Mouse (Mus musculus): ENCODE measurements at regions not wholly inside any gene's neighbourhood (a gene's known extent, or its start where the extent isn't known, plus 50 kb on each side); places are given as distances from the start of the nearest gene placed in this dataset.

DNA sequence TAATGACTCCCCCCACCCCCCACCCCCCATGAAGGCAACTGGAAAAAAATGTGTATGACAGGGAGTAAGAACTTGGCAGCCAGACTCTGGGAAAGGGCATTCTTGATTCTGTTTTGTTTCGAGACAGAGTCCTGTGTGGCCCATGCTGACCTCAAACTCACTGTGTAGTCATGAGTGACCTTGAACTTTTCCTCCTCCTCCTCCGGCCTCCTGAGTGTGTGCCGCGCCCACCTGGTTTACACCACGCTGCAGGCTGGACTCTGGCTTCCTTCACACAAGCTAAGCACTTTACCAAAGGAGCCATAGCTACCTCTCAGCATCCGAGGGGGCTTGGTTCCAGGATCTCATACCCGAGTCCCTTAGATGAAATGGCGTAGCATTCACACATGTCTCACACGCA is 95.9 kb upstream of the 1600014C23Rik start:
- Histone ChIP-seq H3K4me2 (replicated peaks) (no peak overlapping the region), H3K27ac (no peak overlapping the region), H3K4me1 (peaks cover 10% of the 10 kb centered on the region; the same call in 1 of the 2 replicates), H3K4me3 (no peak overlapping the region), H3K9ac (no peak overlapping the region), H3K9me3 (replicated peaks) (peaks cover 16% of the 10 kb centered on the region), H3K36me3 (no peaks in the 10 kb centered on the region), H3K27me3 (no peaks in the 10 kb centered on the region)
- 92% methylated on average over 9 of the region's 9 CpGs for WGBS
- no peak for ATAC-seq (ENCODE audit: low FRiP score)

DNA sequence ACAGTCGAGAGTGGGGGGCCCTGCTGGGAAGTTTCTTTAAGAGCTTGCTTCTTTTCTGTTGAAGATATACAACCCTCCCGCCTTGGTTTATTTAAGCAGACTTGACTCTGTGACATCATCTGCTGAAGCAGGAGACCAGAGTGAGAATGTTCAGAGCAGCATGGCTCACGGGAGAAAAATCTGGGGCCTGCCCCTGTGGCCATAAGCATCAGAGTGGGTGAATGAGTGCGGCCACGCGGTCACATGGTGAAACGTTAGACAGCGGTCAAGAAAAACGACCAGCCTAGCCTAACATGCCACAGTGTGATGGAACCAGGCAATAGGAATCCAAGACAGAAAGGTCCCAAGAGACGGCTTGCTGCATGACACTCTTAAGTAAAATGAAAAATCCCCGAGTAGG is 95.2 kb upstream of the 1600014C23Rik start:
- Histone ChIP-seq H3K4me3 (no peak overlapping the region), H3K4me1 (peaks cover 10% of the 10 kb centered on the region; the same call in 1 of the 2 replicates), H3K27ac (no peak overlapping the region), H3K9me3 (replicated peaks) (peaks cover 16% of the 10 kb centered on the region), H3K36me3 (no peaks in the 10 kb centered on the region), H3K9ac (no peak overlapping the region), H3K4me2 (replicated peaks) (no peak overlapping the region), H3K27me3 (no peaks in the 10 kb centered on the region)
- WGBS: 77% methylated on average over 11 of the region's 11 CpGs
- ATAC-seq (ENCODE audit: low FRiP score): no peak

DNA sequence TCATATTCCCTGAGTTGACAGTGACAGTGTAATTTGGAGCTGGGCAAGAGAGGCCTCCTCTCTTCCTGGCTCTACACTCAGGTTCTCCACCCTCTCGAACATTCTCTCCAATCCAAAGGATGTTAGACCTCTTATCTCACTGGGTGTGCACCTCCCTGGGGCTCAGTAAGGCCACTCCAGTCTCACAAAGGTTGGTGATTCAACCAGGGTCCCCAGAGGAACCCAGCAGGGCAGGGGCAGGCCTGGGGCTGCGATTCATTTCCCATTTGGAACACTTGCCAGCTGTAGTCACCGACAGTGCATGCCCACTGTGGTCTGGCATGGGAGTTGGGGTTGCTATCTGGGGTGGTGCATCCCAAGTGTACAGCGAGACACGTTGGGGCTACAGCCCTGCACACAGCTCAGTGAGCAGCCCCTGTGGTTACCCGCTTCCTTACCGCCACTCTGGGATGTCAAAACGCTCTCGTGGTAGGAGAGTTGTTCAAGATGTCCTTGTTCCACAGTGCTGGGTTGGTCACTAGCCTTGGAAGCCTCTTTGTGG is 94.7 kb upstream of the 1600014C23Rik start:
- Histone ChIP-seq H3K27me3 (no peaks in the 10 kb centered on the region), H3K36me3 (no peaks in the 10 kb centered on the region), H3K4me2 (replicated peaks) (no peak overlapping the region), H3K4me1 (peaks cover 10% of the 10 kb centered on the region; the same call in 1 of the 2 replicates), H3K4me3 (no peak overlapping the region), H3K27ac (no peak overlapping the region), H3K9me3 (replicated peaks) (peaks cover 16% of the 10 kb centered on the region), H3K9ac (no peak overlapping the region)
- no peak for ATAC-seq (ENCODE audit: low FRiP score)
- 84% methylated on average over 9 of the region's 9 CpGs for whole genome bisulfite sequencing

DNA sequence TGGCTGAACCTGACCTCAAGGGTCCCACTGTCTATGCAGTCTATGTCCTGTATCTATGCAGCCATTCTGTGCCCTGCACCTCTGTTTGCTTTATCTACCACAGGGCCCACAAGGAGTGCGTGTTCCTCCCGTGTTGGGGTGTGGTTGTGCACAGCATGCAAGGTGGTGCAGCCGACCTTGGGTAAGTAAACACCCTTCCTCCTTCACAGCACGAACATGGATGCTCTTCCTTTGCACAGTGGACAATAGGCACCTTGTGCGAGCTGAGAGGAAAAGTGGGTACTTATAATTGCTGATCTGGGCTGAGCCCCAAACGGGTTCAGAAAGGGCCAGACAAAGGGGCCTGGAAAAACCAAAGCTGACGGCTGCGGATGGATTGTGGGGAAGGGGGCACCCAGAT is 91.3 kb upstream of the 1600014C23Rik start:
- Histone ChIP-seq H3K4me1 (peaks cover 10% of the 10 kb centered on the region; the same call in 1 of the 2 replicates), H3K4me2 (replicated peaks) (no peak overlapping the region), H3K27me3 (no peaks in the 10 kb centered on the region), H3K9ac (0 out of 2 replicates have a peak overlapping the region, but pooled peaks have one; percentile 18), H3K27ac (peak overlapping the region; percentile 52; the same call in 1 of the 2 replicates), H3K36me3 (no peaks in the 10 kb centered on the region), H3K4me3 (no peak overlapping the region), H3K9me3 (replicated peaks) (peaks cover 2% of the 10 kb centered on the region; the same call in 1 of the 2 replicates)
- no peak for ATAC-seq (ENCODE audit: low FRiP score)
- 51% methylated on average over 8 of the region's 8 CpGs for WGBS

DNA sequence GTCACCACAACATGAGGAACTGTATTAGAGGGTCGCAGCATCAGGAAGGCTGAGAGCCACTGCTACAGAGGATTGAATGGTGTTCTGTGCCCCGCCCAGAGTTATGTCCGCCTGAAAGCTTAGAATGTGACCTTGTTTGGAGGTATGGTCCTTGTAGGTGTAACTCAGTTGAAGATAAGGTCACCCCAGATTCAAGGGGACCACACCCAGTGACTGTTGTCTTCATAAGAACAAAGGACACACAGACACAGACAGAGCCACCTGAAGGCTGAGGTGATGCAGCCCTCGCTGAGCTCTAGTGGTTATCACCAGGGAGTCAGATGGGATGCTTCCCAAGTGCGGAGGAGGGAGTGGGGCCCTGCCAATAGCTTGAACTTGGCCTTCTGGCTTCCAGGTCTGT is 89.9 kb upstream of the 1600014C23Rik start:
- H3K4me3 ChIP-seq: no peak overlapping the region
- H3K27me3 ChIP-seq: no peaks in the 10 kb centered on the region
- no peak overlapping the region for H3K4me2 ChIP-seq (replicated peaks)
- no peak overlapping the region for H3K27ac ChIP-seq
- 85% methylated on average over 5 of the region's 5 CpGs for WGBS
- H3K4me1 ChIP-seq: peaks cover 10% of the 10 kb centered on the region; the same call in 1 of the 2 replicates
- H3K36me3 ChIP-seq: no peaks in the 10 kb centered on the region
- H3K9me3 ChIP-seq (replicated peaks): no peaks in the 10 kb centered on the region
- no peak for ATAC-seq (ENCODE audit: low FRiP score)
- no peak overlapping the region for H3K9ac ChIP-seq

DNA sequence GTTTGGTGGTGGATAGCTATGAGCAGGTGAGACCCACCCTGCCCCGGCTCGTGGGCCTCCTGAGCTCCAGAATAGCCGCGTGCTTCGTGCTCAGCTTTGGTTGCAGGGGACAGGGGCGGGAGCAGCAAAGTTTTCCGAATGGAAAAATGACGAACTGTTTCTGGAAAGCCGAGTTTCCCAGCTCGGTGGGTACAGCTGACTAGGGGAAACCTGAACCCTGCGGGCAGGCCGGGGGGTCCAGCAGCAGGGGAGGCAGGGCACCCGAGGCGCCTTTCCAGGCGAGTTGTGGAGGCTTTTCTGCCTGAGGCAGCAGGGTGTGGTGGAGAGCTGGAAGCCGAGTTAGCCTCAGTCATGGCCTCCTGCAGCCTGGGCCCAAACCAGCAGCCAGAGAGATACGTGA is 88.8 kb upstream of the 1600014C23Rik start:
- WGBS: 83% methylated on average over 17 of the region's 17 CpGs
- Histone ChIP-seq H3K4me1 (peaks cover 10% of the 10 kb centered on the region; the same call in 1 of the 2 replicates), H3K36me3 (no peaks in the 10 kb centered on the region), H3K27ac (no peak overlapping the region), H3K4me2 (replicated peaks) (no peak overlapping the region), H3K9ac (no peak overlapping the region), H3K9me3 (replicated peaks) (no peaks in the 10 kb centered on the region), H3K27me3 (no peaks in the 10 kb centered on the region), H3K4me3 (no peak overlapping the region)
- ATAC-seq (ENCODE audit: low FRiP score): no peak

DNA sequence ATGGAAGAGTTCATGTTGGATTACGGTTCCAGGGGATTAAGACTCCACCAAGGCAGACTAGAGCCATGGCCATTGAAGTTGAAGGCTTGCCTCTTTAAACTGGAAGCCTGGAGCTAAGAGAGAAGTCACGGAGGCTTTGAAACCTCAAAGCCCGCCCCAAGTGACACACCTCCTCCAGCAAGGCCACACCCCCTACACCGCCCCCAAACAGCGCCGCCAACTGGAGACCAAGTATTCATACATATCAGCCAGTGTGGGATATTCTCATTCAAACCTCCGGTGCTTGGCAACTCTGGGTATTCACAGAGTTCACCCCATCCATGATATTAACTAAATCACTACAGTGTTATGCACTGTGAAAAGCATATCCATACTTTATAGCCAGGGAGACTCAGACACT is 87.7 kb upstream of the 1600014C23Rik start:
- H3K27ac ChIP-seq: no peak overlapping the region
- H3K9me3 ChIP-seq (replicated peaks): no peaks in the 10 kb centered on the region
- H3K9ac ChIP-seq: no peak overlapping the region
- ATAC-seq (ENCODE audit: low FRiP score): no peak
- no peak overlapping the region for H3K4me3 ChIP-seq
- H3K36me3 ChIP-seq: no peaks in the 10 kb centered on the region
- no peaks in the 10 kb centered on the region for H3K27me3 ChIP-seq
- H3K4me2 ChIP-seq (replicated peaks): no peak overlapping the region
- peaks cover 10% of the 10 kb centered on the region; the same call in 1 of the 2 replicates for H3K4me1 ChIP-seq
- WGBS: 89% methylated on average over 7 of the region's 7 CpGs

DNA sequence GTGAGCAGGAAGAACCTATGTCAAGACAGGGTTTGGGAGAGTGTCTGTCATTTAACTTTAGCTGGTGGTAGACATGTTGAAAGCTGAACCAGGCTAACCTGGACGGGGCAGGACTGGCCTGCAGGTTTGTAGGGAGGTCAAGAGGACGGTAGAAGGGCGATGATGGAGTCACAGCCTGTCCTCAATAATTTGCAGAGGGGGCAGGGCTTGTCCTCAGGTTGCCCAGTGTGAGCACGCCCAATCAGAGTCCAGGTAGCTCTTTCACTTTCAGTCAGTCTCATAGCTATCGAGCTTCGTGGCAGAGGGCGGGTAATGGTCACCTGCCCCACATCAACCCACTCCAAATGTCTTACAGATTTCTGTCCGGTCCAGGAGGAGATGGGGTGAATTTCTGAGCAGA is 85.5 kb upstream of the 1600014C23Rik start:
- WGBS: 89% methylated on average over 8 of the region's 8 CpGs
- no peaks in the 10 kb centered on the region for H3K36me3 ChIP-seq
- H3K4me1 ChIP-seq: peaks cover 7% of the 10 kb centered on the region; the same call in 1 of the 2 replicates
- H3K4me2 ChIP-seq (replicated peaks): no peak overlapping the region
- no peak overlapping the region for H3K9ac ChIP-seq
- no peak overlapping the region for H3K27ac ChIP-seq
- no peaks in the 10 kb centered on the region; the same call in 1 of the 2 replicates for H3K27me3 ChIP-seq
- H3K9me3 ChIP-seq (replicated peaks): no peaks in the 10 kb centered on the region
- no peak for ATAC-seq (ENCODE audit: low FRiP score)
- H3K4me3 ChIP-seq: no peak overlapping the region

DNA sequence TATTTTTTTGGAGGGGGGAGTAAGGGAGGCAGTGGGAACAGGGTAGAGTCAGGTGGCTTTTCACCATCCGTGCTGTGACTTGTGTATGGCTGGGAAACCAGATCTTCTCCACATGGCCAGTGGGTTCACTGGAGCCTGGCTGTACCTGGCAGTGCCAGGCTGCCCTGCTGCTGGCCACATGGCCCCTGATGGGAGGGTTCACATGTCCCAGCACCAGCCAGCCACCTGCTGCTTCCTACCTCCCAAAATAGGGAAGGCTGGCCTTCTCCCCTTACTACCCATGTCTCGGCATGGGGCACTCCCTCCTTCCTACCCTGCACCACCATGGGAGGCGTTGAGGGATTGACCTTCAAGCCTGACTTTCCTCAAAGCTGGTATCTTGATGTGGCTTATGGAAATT is 82.9 kb upstream of the 1600014C23Rik start:
- Histone ChIP-seq H3K9me3 (replicated peaks) (no peaks in the 10 kb centered on the region), H3K4me1 (peaks cover 7% of the 10 kb centered on the region; the same call in 1 of the 2 replicates), H3K36me3 (no peaks in the 10 kb centered on the region), H3K27ac (no peak overlapping the region), H3K27me3 (no peaks in the 10 kb centered on the region; the same call in 1 of the 2 replicates), H3K4me3 (no peak overlapping the region), H3K4me2 (replicated peaks) (no peak overlapping the region), H3K9ac (no peak overlapping the region)
- ATAC-seq (ENCODE audit: low FRiP score): no peak
- 80% methylated on average over 3 of the region's 3 CpGs for WGBS

DNA sequence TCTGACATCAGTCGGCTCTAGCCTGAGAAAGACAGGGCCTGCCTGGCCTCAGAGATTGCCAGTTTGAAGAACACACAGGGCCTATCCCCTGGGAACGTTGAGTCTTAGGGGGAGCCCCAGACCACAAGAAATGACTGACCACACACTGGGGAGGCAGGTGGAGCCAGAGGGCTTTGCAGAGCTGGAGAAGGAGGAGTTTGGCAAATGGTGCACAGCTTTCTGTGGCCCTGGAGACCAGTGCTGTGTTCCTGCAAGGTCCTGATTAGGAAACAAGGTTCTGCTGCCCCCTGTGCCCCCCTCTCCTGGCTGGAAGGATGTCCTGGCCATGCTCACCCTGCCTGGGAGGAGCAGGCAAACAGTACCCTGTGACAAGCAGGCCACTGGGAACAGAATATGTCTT is 82.2 kb upstream of the 1600014C23Rik start:
- H3K36me3 ChIP-seq: no peaks in the 10 kb centered on the region
- WGBS: 41% methylated on average over 2 of the region's 2 CpGs
- H3K27ac ChIP-seq: no peak overlapping the region
- H3K9ac ChIP-seq: no peak overlapping the region
- no peak for ATAC-seq (ENCODE audit: low FRiP score)
- H3K4me2 ChIP-seq (replicated peaks): no peak overlapping the region
- peaks cover 7% of the 10 kb centered on the region; the same call in 1 of the 2 replicates for H3K4me1 ChIP-seq
- H3K4me3 ChIP-seq: no peak overlapping the region
- H3K9me3 ChIP-seq (replicated peaks): no peaks in the 10 kb centered on the region
- no peaks in the 10 kb centered on the region; the same call in 1 of the 2 replicates for H3K27me3 ChIP-seq

DNA sequence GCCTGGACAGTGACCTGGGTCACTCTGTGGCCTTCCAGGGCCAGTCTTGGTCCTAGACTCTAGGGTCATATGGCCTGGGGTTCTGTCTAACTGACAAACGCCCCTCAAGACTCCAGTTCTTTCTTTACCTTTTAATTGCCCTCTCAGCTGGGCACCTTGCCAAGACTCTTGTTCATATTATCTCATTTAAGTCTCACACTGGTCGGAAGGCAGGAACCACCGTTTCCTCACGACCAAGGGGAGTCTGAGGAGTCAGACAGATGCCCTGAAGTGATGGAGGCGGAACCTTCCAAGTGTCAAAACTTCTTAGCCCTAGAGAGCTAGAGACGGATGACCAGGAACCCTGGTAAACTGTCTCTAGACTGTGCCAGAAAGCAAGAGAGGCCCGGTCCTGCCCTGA is 81.7 kb upstream of the 1600014C23Rik start:
- Histone ChIP-seq H3K4me2 (replicated peaks) (no peak overlapping the region), H3K9me3 (replicated peaks) (no peaks in the 10 kb centered on the region), H3K27ac (no peak overlapping the region), H3K27me3 (no peaks in the 10 kb centered on the region; the same call in 1 of the 2 replicates), H3K4me3 (no peak overlapping the region), H3K4me1 (peaks cover 7% of the 10 kb centered on the region; the same call in 1 of the 2 replicates), H3K9ac (no peak overlapping the region), H3K36me3 (no peaks in the 10 kb centered on the region)
- ATAC-seq (ENCODE audit: low FRiP score): no peak
- WGBS: 48% methylated on average over 7 of the region's 7 CpGs

DNA sequence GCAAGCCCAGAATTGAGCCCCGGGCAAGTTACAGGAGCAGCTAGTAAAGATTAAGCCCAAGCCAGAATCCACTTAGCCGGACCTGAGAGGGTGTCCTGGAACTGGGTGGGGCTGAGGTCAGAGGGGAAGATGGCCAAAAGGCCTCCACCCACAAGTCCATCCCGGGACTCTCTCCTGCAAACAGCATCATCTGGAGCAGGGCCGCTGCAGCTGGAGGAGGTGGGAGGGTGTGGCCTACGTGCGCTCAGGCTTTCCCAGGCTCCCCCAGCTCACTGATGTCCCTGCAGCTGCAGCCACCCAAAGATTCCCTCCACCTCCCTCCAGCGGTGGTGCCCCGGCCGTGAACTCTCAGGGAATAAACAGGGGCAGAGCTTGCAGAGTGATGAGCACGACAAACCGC is 80.9 kb upstream of the 1600014C23Rik start:
- H3K27ac ChIP-seq: no peak overlapping the region
- 20% methylated on average over 11 of the region's 11 CpGs for WGBS
- no peaks in the 10 kb centered on the region; the same call in 1 of the 2 replicates for H3K27me3 ChIP-seq
- H3K4me3 ChIP-seq: no peak overlapping the region
- H3K4me1 ChIP-seq: peaks cover 7% of the 10 kb centered on the region; the same call in 1 of the 2 replicates
- ATAC-seq (ENCODE audit: low FRiP score): no peak
- no peaks in the 10 kb centered on the region for H3K9me3 ChIP-seq (replicated peaks)
- H3K4me2 ChIP-seq (replicated peaks): no peak overlapping the region
- no peak overlapping the region for H3K9ac ChIP-seq
- no peaks in the 10 kb centered on the region for H3K36me3 ChIP-seq

DNA sequence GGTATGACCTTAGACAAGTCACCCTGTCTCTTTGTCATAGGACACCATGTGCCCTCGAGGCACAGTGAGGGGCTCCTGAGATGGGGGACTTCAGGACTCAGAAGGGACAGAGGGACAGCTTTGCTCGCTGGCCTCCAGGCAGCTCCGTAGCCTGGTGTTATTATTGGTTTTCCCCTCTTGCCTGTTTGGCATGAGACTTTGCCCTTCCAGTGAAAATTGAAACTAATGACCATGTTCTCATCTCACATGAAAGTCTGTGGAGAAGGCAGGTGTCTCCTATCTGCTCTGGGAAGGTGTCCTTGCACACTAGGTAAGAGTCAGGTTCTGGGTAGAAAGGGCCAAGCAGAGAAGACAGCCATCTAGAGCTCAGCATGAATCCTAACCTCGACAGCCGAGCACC is 80.3 kb upstream of the 1600014C23Rik start:
- no peak for ATAC-seq (ENCODE audit: low FRiP score)
- H3K27ac ChIP-seq: no peak overlapping the region
- no peaks in the 10 kb centered on the region; the same call in 1 of the 2 replicates for H3K27me3 ChIP-seq
- H3K9ac ChIP-seq: no peak overlapping the region
- H3K4me2 ChIP-seq (replicated peaks): no peak overlapping the region
- peaks cover 7% of the 10 kb centered on the region; the same call in 1 of the 2 replicates for H3K4me1 ChIP-seq
- no peaks in the 10 kb centered on the region for H3K36me3 ChIP-seq
- H3K4me3 ChIP-seq: no peak overlapping the region
- WGBS: 65% methylated on average over 5 of the region's 5 CpGs
- H3K9me3 ChIP-seq (replicated peaks): no peaks in the 10 kb centered on the region

All from hindbrain, embryonic 12.5 days (tissue).